Mouse (Mus musculus) stomach, postnatal 0 days (tissue): ENCODE results near the gene Dis3l2.

Source experiments
- CTCF ChIP-seq: IDR thresholded peaks from 2 replicates; pipeline ENCODE4 v1.5.1; 2016; ENCODE audit warnings: antibody characterized with exemption, low read depth, mild to moderate bottlenecking, moderate library complexity
- EP300 ChIP-seq: optimal IDR thresholded peaks from 2 replicates; pipeline ENCODE3; 2016; ENCODE audit warnings: antibody characterized with exemption

DNA sequence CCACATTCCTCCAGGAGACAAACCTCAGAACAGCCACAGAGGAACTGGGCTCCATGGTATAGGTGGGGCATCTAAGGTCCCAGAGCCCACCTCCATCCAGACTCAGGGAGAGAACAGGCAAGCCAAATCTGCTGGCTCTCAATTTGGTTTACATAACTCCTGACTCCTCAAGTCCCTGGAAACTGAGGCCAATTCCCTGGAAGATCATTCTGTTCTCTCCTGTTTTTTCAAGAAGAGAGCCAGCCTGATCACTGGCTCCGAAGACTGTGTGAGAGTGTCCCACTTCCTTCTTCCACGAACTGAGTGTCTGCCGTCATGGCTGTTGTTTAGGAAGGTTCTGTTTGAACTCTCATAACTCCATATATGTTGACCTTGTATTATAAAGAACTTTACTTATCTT is 305.5 kb downstream of the Dis3l2 start:
- no peak for TF ChIP-seq EP300
- TF ChIP-seq CTCF = no peak
